8 mouse cellular contexts compared by ENCODE assay signal in the genomic region with DNA sequence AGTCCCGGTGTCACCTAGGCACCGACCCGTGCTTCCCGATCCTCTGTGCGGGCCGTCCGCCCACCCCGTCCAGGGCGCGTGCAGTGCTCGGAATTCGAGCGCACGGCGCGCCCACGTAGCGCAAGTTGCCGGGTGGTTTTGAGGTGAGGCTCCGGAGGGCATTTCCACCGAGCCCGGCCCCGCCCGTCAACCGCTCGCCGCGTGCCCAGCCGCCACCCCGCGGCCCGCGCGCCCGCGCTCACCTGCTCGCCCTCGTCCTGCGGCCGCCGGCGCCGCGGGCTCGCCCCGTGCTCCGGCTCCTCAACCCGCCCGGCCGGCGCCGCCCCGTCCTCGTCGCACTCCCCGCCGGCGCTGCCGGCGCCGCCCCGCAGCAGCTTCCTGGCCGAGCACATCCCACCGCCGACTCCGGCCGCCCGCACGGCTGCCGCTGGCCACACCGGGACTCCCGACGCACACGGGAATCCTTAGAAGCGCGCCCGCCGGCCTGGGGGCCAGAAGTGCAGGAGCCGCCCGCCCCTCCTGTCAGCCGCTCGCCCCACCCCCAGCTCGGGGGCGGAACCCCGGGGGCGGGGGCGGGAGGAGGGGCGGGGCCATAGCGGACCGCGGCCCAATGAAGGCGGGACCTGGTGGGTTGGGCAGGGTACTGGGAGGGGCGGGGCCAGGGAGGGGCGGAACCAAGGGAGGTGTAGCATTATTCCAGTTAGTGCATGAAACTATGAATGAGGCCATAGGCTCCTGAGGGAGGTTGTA. TPM values are rescaled to one million over a fixed set of nuclear protein-coding genes. Genes with fewer than 3 reads are reported as not detected.
DNase-seq lines count a peak whose midpoint lies in the region; ATAC-seq lines count a peak whose summit lies in the region.

Gene Fam241a, minus strand, starts transcription at position 533 of the 750 bp plus-strand sequence.

- H3K36me3 ChIP-seq in erythroblast, embryonic 14.5 days (ENCODE audit: control insufficient read depth), result peaks cover 38% of the 10 kb centered on the region
- H3K36me3 ChIP-seq in heart, embryonic 13.5 days, result no peaks in the 10 kb centered on the region
- H3K36me3 ChIP-seq in liver, embryonic 13.5 days, result peaks cover 17% of the 10 kb centered on the region
- no peaks in the 10 kb centered on the region for H3K36me3 ChIP-seq in stomach, embryonic 14.5 days (ENCODE audit: control insufficient read depth, insufficient read depth, low read length)

- under 1% methylated on average over 89 of the region's 94 CpGs for WGBS in heart, embryonic 13.5 days
- under 1% methylated on average over 94 of the region's 94 CpGs for WGBS in liver, embryonic 13.5 days (ENCODE audit: insufficient replicate concordance)
- under 1% methylated on average over 85 of the region's 94 CpGs for WGBS in stomach, embryonic 14.5 days

- H3K4me1 ChIP-seq in erythroblast, embryonic 14.5 days (ENCODE audit: control insufficient read depth), result peaks cover 49% of the 10 kb centered on the region
- H3K4me1 ChIP-seq in heart, embryonic 13.5 days, result peaks cover 26% of the 10 kb centered on the region
- peaks cover 50% of the 10 kb centered on the region for H3K4me1 ChIP-seq in liver, embryonic 13.5 days (replicated peaks)
- no peaks in the 10 kb centered on the region for H3K4me1 ChIP-seq in stomach, embryonic 14.5 days (ENCODE audit: control insufficient read depth, insufficient read depth, low read length)

- H3K9ac ChIP-seq in heart, embryonic 13.5 days, result peak within 1 kb of the TSS; percentile 86
- peak within 1 kb of the TSS; percentile 88 for H3K9ac ChIP-seq in liver, embryonic 13.5 days
- H3K9ac ChIP-seq in stomach, embryonic 14.5 days (replicated peaks; ENCODE audit: low read depth, low read length), result peak within 1 kb of the TSS; percentile 58

- peak within 1 kb of the TSS; percentile 79 for H3K4me2 ChIP-seq in heart, embryonic 13.5 days
- peak within 1 kb of the TSS; percentile 88 for H3K4me2 ChIP-seq in liver, embryonic 13.5 days
- H3K4me2 ChIP-seq in stomach, embryonic 14.5 days (replicated peaks; ENCODE audit: low read depth, low read length), result peak within 1 kb of the TSS; percentile 67

- H3K9me3 ChIP-seq in erythroblast, embryonic 14.5 days (ENCODE audit: control insufficient read depth, low read length), result no peaks in the 10 kb centered on the region
- H3K9me3 ChIP-seq in heart, embryonic 13.5 days, result no peaks in the 10 kb centered on the region
- no peaks in the 10 kb centered on the region for H3K9me3 ChIP-seq in liver, embryonic 13.5 days (replicated peaks)
- H3K9me3 ChIP-seq in stomach, embryonic 14.5 days (ENCODE audit: control insufficient read depth, low read depth, low read length), result no peaks in the 10 kb centered on the region

- peak within 1 kb of the TSS; percentile 79 for H3K27ac ChIP-seq in heart, embryonic 13.5 days (replicated peaks)
- peak within 1 kb of the TSS; percentile 98 for H3K27ac ChIP-seq in liver, embryonic 13.5 days
- H3K27ac ChIP-seq in stomach, embryonic 14.5 days (ENCODE audit: low read length), result peak within 1 kb of the TSS; percentile 58

- H3K27me3 ChIP-seq in erythroblast, embryonic 14.5 days (ENCODE audit: control insufficient read depth), result no peaks in the 10 kb centered on the region
- H3K27me3 ChIP-seq in heart, embryonic 13.5 days (replicated peaks), result no peaks in the 10 kb centered on the region
- no peaks in the 10 kb centered on the region for H3K27me3 ChIP-seq in liver, embryonic 13.5 days
- no peaks in the 10 kb centered on the region for H3K27me3 ChIP-seq in stomach, embryonic 14.5 days (ENCODE audit: control insufficient read depth, insufficient read depth, low read length)

- peak within 1 kb of the TSS; percentile 93 for H3K4me3 ChIP-seq in erythroblast, embryonic 14.5 days (replicated peaks)
- peak within 1 kb of the TSS; percentile 86 for H3K4me3 ChIP-seq in heart, embryonic 13.5 days
- peak within 1 kb of the TSS; percentile 81 for H3K4me3 ChIP-seq in liver, embryonic 13.5 days (replicated peaks)
- H3K4me3 ChIP-seq in stomach, embryonic 14.5 days (ENCODE audit: low read depth, low read length), result peak within 1 kb of the TSS; percentile 61

- DNase-seq in CD4-positive, CD25-positive, alpha-beta regulatory T cell, adult 2 months (ENCODE audit: low read depth, low spot score), result peak; percentile 93
- peak; percentile 43 for DNase-seq in brain, embryonic 18.5 days (ENCODE audit: low read depth, low spot score)
- DNase-seq in kidney, postnatal 10 days, result peak; percentile 93
- DNase-seq in liver, embryonic 13.5 days, result peak; percentile 88
- DNase-seq in natural killer cell, adult 2 months (ENCODE audit: low spot score in 2 of 2), result peak; percentile 75 to 87

- ATAC-seq in heart, embryonic 13.5 days (ENCODE audit: extremely low read depth, insufficient number of reproducible peaks, low FRiP score, low TSS enrichment), result peak; percentile 94
- peak; percentile 86 for ATAC-seq in liver, embryonic 13.5 days (ENCODE audit: low read depth)
- peak; percentile 94 for ATAC-seq in stomach, embryonic 14.5 days (ENCODE audit: insufficient number of reproducible peaks, insufficient read depth, low FRiP score, low read depth)

RNA-seq across cellular contexts. Expression of gene Fam241a, which starts in this region (rescaled TPM):
- polyA plus RNA-seq in erythroblast, embryonic 14.5 days (2012), result 14.4 and 19.7 TPM in 2 replicates
- polyA plus RNA-seq in heart, embryonic 13.5 days (2015; fragmentation: Nextera tagmentation; extraction: Ambion mirVana), result 6.9 and 9.0 TPM in 2 replicates
- 47.3 and 55.5 TPM in 2 replicates for polyA plus RNA-seq in liver, embryonic 13.5 days (2015; fragmentation: Nextera tagmentation; extraction: Ambion mirVana)
- 17.0 and 24.4 TPM in 2 replicates for polyA plus RNA-seq in stomach, embryonic 14.5 days (2014; fragmentation: Nextera tagmentation; extraction: Ambion mirVana)

Comparison
In these comparisons a context has a peak if more than half of its experiments do, and no peak if none do; other contexts are left out.
1. Peak in every context shown above with its lines: DNase-seq, ATAC-seq, H3K4me3 ChIP-seq and H3K27ac ChIP-seq.
2. DNase-seq: peak in every context shown above with its lines; median percentile 93 in CD4-positive, CD25-positive, alpha-beta regulatory T cell, adult 2 months; 93 in kidney, postnatal 10 days; 88 in liver, embryonic 13.5 days; 81 in natural killer cell, adult 2 months; 43 in brain, embryonic 18.5 days.